ENCODE assay signal across 27 mouse cellular contexts in the genomic region with DNA sequence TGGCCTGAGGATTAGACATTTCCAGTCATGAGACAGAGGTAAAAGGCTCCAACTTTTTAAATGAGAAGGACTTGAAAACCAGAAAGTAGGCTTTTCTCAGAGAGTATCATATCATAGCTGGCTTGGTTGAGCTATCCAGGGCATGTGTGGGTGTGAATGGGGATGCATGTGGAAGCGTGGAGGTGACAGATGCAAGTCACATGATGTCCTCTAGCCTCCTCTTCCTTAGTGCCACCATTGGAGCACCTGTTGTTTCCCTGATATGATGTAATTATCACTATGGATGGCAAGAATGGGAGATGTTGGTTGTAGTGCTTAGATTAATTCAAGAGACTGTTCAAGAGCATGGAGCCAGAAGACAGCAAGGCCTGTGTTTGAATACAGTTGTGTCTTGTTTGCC.
"Had no signal": no experiment of that assay in that cellular context is flagged by ENCODE, and none has a peak within 500 bp of the region (broad histone marks: within the 10 kb centered on the region; RNA-seq: fewer than 3 reads in every experiment).

No protein-coding gene starts in this region.

- H3K27ac ChIP-seq: embryonic facial prominence, embryonic 10.5 days; embryonic facial prominence, embryonic 12.5 days; embryonic facial prominence, embryonic 13.5 days; embryonic facial prominence, embryonic 15.5 days; forebrain, embryonic 10.5 days; forebrain, embryonic 12.5 days; forebrain, embryonic 13.5 days; forebrain, embryonic 15.5 days; gastrocnemius, adult 2 months had no signal

- H3K4me2 ChIP-seq: embryonic facial prominence, embryonic 12.5 days; embryonic facial prominence, embryonic 13.5 days; embryonic facial prominence, embryonic 15.5 days; forebrain, embryonic 12.5 days; forebrain, embryonic 13.5 days; forebrain, embryonic 15.5 days had no signal

- H3K27me3 ChIP-seq: embryonic facial prominence, embryonic 13.5 days; embryonic facial prominence, embryonic 15.5 days; forebrain, embryonic 12.5 days; forebrain, embryonic 13.5 days; forebrain, embryonic 15.5 days had no signal

- H3K9me3 ChIP-seq: embryonic facial prominence, embryonic 10.5 days; embryonic facial prominence, embryonic 12.5 days; embryonic facial prominence, embryonic 13.5 days; embryonic facial prominence, embryonic 15.5 days; forebrain, embryonic 10.5 days; forebrain, embryonic 13.5 days; forebrain, embryonic 15.5 days had no signal

- ATAC-seq: forebrain, embryonic 13.5 days; forebrain, embryonic 14.5 days; forebrain, embryonic 15.5 days; forebrain, embryonic 16.5 days; forebrain, postnatal 0 days had no signal

- H3K4me3 ChIP-seq: embryonic facial prominence, embryonic 10.5 days; embryonic facial prominence, embryonic 12.5 days; embryonic facial prominence, embryonic 13.5 days; embryonic facial prominence, embryonic 15.5 days; erythroblast, embryonic 14.5 days; forebrain, embryonic 10.5 days; forebrain, embryonic 12.5 days; forebrain, embryonic 13.5 days; forebrain, embryonic 15.5 days; gastrocnemius, adult 2 months had no signal

- H3K36me3 ChIP-seq: embryonic facial prominence, embryonic 10.5 days; embryonic facial prominence, embryonic 12.5 days; embryonic facial prominence, embryonic 13.5 days; embryonic facial prominence, embryonic 15.5 days; forebrain, embryonic 10.5 days; forebrain, embryonic 12.5 days; forebrain, embryonic 15.5 days had no signal

- H3K9ac ChIP-seq: embryonic facial prominence, embryonic 12.5 days; embryonic facial prominence, embryonic 13.5 days; embryonic facial prominence, embryonic 15.5 days; forebrain, embryonic 12.5 days; forebrain, embryonic 13.5 days; forebrain, embryonic 15.5 days; forebrain, postnatal 0 days had no signal

- DNase-seq: cerebellum, adult 2 months; cerebellum, adult 8-10 months; cerebellum, adult 9-10 months; cerebellum, adult 9-11 months; cerebellum, postnatal 10 days; cerebellum, postnatal 14 days; cerebellum, postnatal 25 days; cerebellum, postnatal 36 days; embryo, embryonic 11 days; forebrain, postnatal 0 days; gastrocnemius, adult 2 months; gastrocnemius, postnatal 10 days; gastrocnemius, postnatal 14 days; gastrocnemius, postnatal 25 days; gastrocnemius, postnatal 36 days; heart, adult 18-20 months had no signal
